Mouse (Mus musculus) layer of hippocampus, postnatal 25 days (tissue): ENCODE results near the gene Slc26a6. TPM values are rescaled to one million over a fixed set of nuclear protein-coding genes. Genes with fewer than 3 reads are reported as not detected.

Experiments
- DNase-seq, 2 experiments: peaks; one replicate each; pipeline ENCODE4 v3.0.0; 2022; ENCODE audit warnings: mixed read lengths in 2 of 2, low spot score in 1 of 2; ENCODE audit errors: extremely low spot score in 1 of 2
- microRNA-seq, 2 experiments: library from miRNA; unstranded; fragments of <30 nt; microRNA quantifications; one replicate each; pipeline ENCODE4 v1.2.0; 2021
- total RNA-seq, 2 experiments: library from RNA; stranded (reverse); gene quantifications; 2 replicates each; pipeline ENCODE4 v1.2.3; 2021

The Slc26a6 gene
- total RNA-seq, 2 experiments from 2014 or later: 21.4 to 21.5 TPM

- DNase-seq: no peak
Measured at GRCm38 (mm10) chr9:108949967-108950728, 97.1 kb downstream of the Slc26a6 start.

GRCm38 (mm10) chr9:108953081-108953636, 100.1 kb downstream of the Slc26a6 start, which contains the start of gene Col7a1:
Col7a1 (plus strand) TSS chr9:108953586.
- no peak for DNase-seq

GRCm38 (mm10) chr9:108955241-108955640, 102.2 kb downstream of the Slc26a6 start:
- no peak for DNase-seq

- DNase-seq: no peak
Measured at GRCm38 (mm10) chr9:108955846-108956245, 102.8 kb downstream of the Slc26a6 start.

Small RNA genes lying within 50 kb of the gene (microRNA-seq; reads per million reads assigned to microRNA genes)
- gene Gm23156: 0 reads per million in 2 experiments

Other genes with a start within 250 kb of the Slc26a6 start
- 10 to 100 TPM; 49.3 to 53.9 TPM for gene Arih2, start 203.9 kb upstream of the Slc26a6 start, total RNA-seq
- gene Slc25a20, start 191.2 kb upstream of the Slc26a6 start, total RNA-seq: 10 to 100 TPM; 18.2 to 18.4 TPM
- gene Prkar2a, start 164.0 kb upstream of the Slc26a6 start, total RNA-seq: 10 to 100 TPM; 38.7 to 38.8 TPM
- gene Ip6k2, start 69.5 kb upstream of the Slc26a6 start, total RNA-seq: 100 to 1,000 TPM; 203 to 244 TPM
- gene Nckipsd, start 44.9 kb upstream of the Slc26a6 start, total RNA-seq: 10 to 100 TPM; 64.9 to 68.1 TPM
- gene Celsr3, start 27.0 kb upstream of the Slc26a6 start, total RNA-seq: 10 to 100 TPM; 42.5 to 66.0 TPM
- gene Tmem89, start 61.3 kb downstream of the Slc26a6 start, total RNA-seq: under 1 TPM in 1 of 2 experiments, not detected in 1; 0.85 TPM
- gene Uqcrc1, start 83.3 kb downstream of the Slc26a6 start, total RNA-seq: 100 to 1,000 TPM; 353 to 403 TPM
- gene Col7a1, start 100.3 kb downstream of the Slc26a6 start, total RNA-seq: 1 to 10 TPM; 2.0 to 3.0 TPM
- not detected for gene Ucn2, start 132.7 kb downstream of the Slc26a6 start, total RNA-seq
- 10 to 100 TPM in 1 of 2 experiments, 1 to 10 TPM in 1; 10.0 to 10.9 TPM for gene Pfkfb4, start 138.5 kb downstream of the Slc26a6 start, total RNA-seq
- 10 to 100 TPM; 49.3 to 52.1 TPM for gene Shisa5, start 185.3 kb downstream of the Slc26a6 start, total RNA-seq
- gene Trex1, start 206.5 kb downstream of the Slc26a6 start, total RNA-seq: 10 to 100 TPM; 13.1 to 14.2 TPM
- gene Atrip, start 220.8 kb downstream of the Slc26a6 start, total RNA-seq: 10 to 100 TPM; 21.7 to 25.7 TPM
- 1 to 10 TPM; 8.1 to 8.4 TPM for gene Ccdc51, start 229.2 kb downstream of the Slc26a6 start, total RNA-seq
- 100 to 1,000 TPM; 311 to 321 TPM for gene Tma7, start 229.3 kb downstream of the Slc26a6 start, total RNA-seq
- gene Plxnb1, start 242.1 kb downstream of the Slc26a6 start, total RNA-seq: 10 to 100 TPM; 83.2 to 98.9 TPM